Mouse (Mus musculus) kidney, embryonic 16.5 days (tissue): ENCODE results near the gene Ddost. TPM values are rescaled to one million over a fixed set of nuclear protein-coding genes. Genes with fewer than 3 reads are reported as not detected.

Source experiments
- ATAC-seq: fragments of 200-750 bp; cut with Nextera tagmentation; 2 replicates; pipeline ENCODE4 v1.8.0; 2017; ENCODE audit warnings: moderate TSS enrichment; ENCODE audit not compliant: low FRiP score, low TSS enrichment
- H3K27ac ChIP-seq: fragments of 300-500 bp; sonication (generic); 2 replicates; pipeline ENCODE4 v1.5.1; 2014; ENCODE audit warnings: low read length
- H3K27me3 ChIP-seq: fragments of 300-500 bp; sonication (generic); 2 replicates; pipeline ENCODE4 v1.6.1; 2014; ENCODE audit warnings: low read length, control low read depth, mixed read lengths; ENCODE audit not compliant: insufficient read depth
- H3K36me3 ChIP-seq: fragments of 300-500 bp; sonication (generic); 2 replicates; pipeline ENCODE4 v1.6.1; 2014; ENCODE audit warnings: low read length, control low read depth, mixed read lengths; ENCODE audit not compliant: insufficient read depth
- H3K4me1 ChIP-seq: fragments of 300-500 bp; sonication (generic); 2 replicates; pipeline ENCODE4 v1.6.1; 2014; ENCODE audit warnings: low read length, control low read depth, mixed read lengths; ENCODE audit not compliant: insufficient read depth
- H3K4me2 ChIP-seq: fragments of 300-500 bp; sonication (generic); replicated peaks from 2 replicates; pipeline ENCODE4 v1.6.1; 2014; ENCODE audit warnings: low read depth, low read length
- H3K4me3 ChIP-seq: fragments of 300-500 bp; sonication (generic); 2 replicates; pipeline ENCODE4 v1.5.1; 2014; ENCODE audit warnings: mild to moderate bottlenecking, low read length
- H3K9ac ChIP-seq: fragments of 300-500 bp; sonication (generic); replicated peaks from 2 replicates; pipeline ENCODE4 v1.6.1; 2014; ENCODE audit warnings: low read length
- H3K9me3 ChIP-seq: fragments of 300-500 bp; sonication (generic); 2 replicates; pipeline ENCODE4 v1.6.1; 2016; ENCODE audit warnings: low read length, control low read depth
- WGBS: fragments of 180-500 bp; shearing (Covaris S2); extraction: QIAGEN DNeasy Blood & Tissue Kit; methylation state at CpG from one replicate; pipeline ENCODE4 v1.1.7; 2014; 5-methylcytosine and 5-hydroxymethylcytosine counted together
- polyA plus RNA-seq: library from polyadenylated mRNA; unstranded; fragments of >200 nt; fragmentation: Nextera tagmentation; extraction: Ambion mirVana; gene quantifications from 2 replicates; pipeline ENCODE4 v1.2.1, GENCODE M21; 2015

Ddost gene
- 407 and 438 TPM in 2 replicates for polyA plus RNA-seq

DNA sequence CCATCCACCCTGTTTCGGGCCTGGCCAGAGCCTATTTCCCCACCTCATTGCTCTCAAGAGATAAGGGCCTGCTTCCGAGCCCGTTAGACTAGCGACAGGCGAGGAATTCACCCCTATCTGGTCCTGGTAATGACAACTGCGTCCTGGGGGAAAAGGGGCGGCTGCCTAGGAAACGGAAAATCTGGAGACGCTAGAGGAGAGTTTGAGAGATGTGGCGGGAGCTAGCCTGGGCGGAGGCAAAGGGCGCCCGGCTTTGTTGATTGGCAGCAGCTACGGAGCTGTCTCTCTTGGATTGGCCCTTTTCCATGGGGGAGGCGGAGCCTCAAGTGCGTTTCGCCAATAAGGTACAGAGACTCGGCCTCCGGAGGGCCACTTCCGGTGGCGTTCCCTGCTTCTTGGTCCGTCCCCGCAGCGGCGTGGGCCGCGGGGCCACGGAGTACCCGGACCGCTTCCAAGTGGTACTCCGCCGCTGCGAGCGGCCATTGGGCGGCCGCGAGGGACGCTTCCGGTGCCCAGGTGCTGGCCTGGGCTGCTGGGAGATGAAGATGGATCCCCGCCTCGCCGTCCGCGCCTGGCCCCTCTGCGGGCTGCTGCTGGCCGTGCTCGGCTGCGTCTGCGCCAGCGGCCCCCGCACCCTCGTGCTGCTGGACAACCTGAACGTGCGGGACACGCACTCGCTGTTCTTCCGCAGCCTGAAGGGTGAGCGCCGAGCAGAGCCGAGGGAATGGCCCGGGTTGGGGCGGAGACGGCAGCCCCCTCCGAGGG lies at the start of gene Ddost:
Ddost (plus strand) TSS at position 391 of the 765 bp plus-strand sequence.
- ATAC-seq = peak; percentile 99
- Histone ChIP-seq H3K36me3 (peaks cover 16% of the 10 kb centered on the region), H3K4me3 (peak within 1 kb of the TSS; percentile 99), H3K9me3 (no peaks in the 10 kb centered on the region), H3K9ac (peak within 1 kb of the TSS; percentile 99), H3K4me2 (peak within 1 kb of the TSS; percentile 93), H3K27me3 (0 out of 2 replicates have a peak, but pooled peaks cover under 1% of the 10 kb centered on the region), H3K27ac (peak within 1 kb of the TSS; percentile 85), H3K4me1 (peaks cover 18% of the 10 kb centered on the region)
- WGBS = under 1% methylated on average over 64 of the region's 64 CpGs

DNA sequence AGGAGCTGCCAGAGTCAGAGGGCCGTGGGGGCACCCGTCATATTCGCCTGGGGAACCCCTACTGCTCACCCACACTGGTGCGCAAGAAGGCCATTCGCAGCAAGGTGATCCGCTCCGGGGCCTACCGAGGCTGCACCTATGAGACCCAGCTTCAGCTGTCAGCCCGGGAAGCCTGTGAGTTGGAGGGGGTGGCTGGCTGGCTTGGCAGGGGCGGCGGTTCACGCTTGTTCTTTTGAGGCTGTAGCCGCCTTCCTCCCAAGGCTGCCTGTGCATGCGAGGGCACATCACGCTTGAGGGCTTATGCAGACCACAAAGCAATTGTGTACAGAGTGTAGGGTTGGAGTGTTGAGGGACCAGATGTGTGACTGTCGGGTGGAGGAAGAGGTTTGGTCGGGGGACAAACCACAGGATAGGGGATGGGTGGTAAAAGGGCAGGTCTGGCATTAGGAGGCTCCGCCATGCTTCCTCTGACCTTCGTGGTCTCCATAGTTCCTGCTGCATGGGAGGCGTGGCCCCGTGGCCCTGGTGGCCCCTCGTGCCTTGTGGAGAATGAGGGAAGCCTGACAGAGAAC lies 47.3 kb upstream of the Ddost start:
- no peak for ATAC-seq
- 84% methylated on average over 22 of the region's 22 CpGs for WGBS
- no peaks in the 10 kb centered on the region for H3K36me3 ChIP-seq
- no peak overlapping the region for H3K4me2 ChIP-seq
- no peak overlapping the region for H3K9ac ChIP-seq
- H3K27me3 ChIP-seq = peaks cover 5% of the 10 kb centered on the region; the same call in 1 of the 2 replicates
- H3K9me3 ChIP-seq = no peaks in the 10 kb centered on the region
- no peak overlapping the region for H3K4me3 ChIP-seq
- peaks cover 4% of the 10 kb centered on the region for H3K4me1 ChIP-seq
- H3K27ac ChIP-seq = no peak overlapping the region

DNA sequence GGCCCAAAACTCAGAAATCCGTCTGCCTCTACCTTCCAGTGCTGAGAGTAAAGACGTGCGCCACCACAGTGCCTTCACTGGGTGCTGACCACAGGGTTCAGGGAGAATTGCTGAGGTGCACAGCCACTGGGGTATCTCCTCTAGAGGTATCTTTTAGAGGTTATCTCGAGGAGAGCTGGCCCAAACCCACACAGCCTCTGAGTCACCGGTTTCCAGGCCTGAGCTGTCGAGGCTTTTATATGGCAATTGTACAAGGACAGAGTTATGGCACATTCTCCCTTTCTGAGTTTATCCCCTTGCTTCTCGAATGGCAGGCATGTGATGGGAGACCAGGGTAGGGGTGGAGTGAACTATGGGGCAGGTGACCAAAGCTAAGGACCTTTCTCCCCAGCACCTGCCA lies 45.9 kb upstream of the Ddost start:
- no peak overlapping the region for H3K27ac ChIP-seq
- no peak overlapping the region for H3K9ac ChIP-seq
- WGBS = 85% methylated on average over 7 of the region's 7 CpGs
- no peak for ATAC-seq
- no peak overlapping the region for H3K4me3 ChIP-seq
- H3K9me3 ChIP-seq = no peaks in the 10 kb centered on the region
- H3K36me3 ChIP-seq = no peaks in the 10 kb centered on the region
- H3K4me1 ChIP-seq = 0 out of 2 replicates have a peak, but pooled peaks cover 5% of the 10 kb centered on the region
- no peak overlapping the region for H3K4me2 ChIP-seq
- no peaks in the 10 kb centered on the region; the same call in 1 of the 2 replicates for H3K27me3 ChIP-seq

GRCm38 (mm10) chr4:138259482-138259881 lies 45.0 kb upstream of the Ddost start:
- ATAC-seq = no peak
- Histone ChIP-seq H3K4me1 (0 out of 2 replicates have a peak, but pooled peaks cover 5% of the 10 kb centered on the region), H3K9me3 (no peaks in the 10 kb centered on the region), H3K4me3 (no peak overlapping the region), H3K27ac (no peak overlapping the region), H3K36me3 (no peaks in the 10 kb centered on the region), H3K4me2 (no peak overlapping the region), H3K27me3 (no peaks in the 10 kb centered on the region; the same call in 1 of the 2 replicates), H3K9ac (no peak overlapping the region)
- WGBS = 81% methylated on average over 5 of the region's 5 CpGs

GRCm38 (mm10) chr4:138261843-138262681 lies 42.5 kb upstream of the Ddost start:
- Histone ChIP-seq H3K4me3 (peak overlapping the region; percentile 70), H3K27ac (no peak overlapping the region), H3K36me3 (no peaks in the 10 kb centered on the region), H3K9me3 (no peaks in the 10 kb centered on the region), H3K4me1 (0 out of 2 replicates have a peak, but pooled peaks cover 5% of the 10 kb centered on the region), H3K4me2 (peak overlapping the region; percentile 92), H3K9ac (peak overlapping the region; percentile 69), H3K27me3 (no peaks in the 10 kb centered on the region; the same call in 1 of the 2 replicates)
- ATAC-seq = peak; percentile 87
- under 1% methylated on average over 69 of the region's 78 CpGs for WGBS

DNA sequence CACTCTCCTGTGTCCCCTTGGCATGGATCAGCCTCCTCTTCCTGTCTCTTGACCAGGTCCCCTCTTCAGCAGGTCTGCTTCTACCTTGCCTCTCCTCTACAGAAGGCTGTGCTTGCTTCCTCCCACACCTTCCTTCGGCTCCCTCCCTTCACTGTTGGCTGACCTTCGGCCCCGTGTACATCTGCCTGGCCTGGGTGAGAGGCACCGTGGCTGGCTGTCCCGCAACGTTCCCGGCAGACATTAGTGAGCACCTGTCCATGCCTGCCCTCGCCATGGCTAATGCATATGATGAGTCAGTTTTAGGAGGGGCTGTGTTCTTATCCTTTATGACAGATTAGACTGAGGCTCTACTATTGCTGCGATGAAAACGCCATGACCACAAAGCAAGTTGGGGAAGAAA lies 36.7 kb upstream of the Ddost start:
- no peak for ATAC-seq
- Histone ChIP-seq H3K9me3 (no peaks in the 10 kb centered on the region), H3K27me3 (no peaks in the 10 kb centered on the region; the same call in 1 of the 2 replicates), H3K4me1 (0 out of 2 replicates have a peak, but pooled peaks cover 2% of the 10 kb centered on the region), H3K9ac (no peak overlapping the region), H3K4me3 (no peak overlapping the region), H3K4me2 (no peak overlapping the region), H3K27ac (no peak overlapping the region), H3K36me3 (no peaks in the 10 kb centered on the region)
- WGBS = 74% methylated on average over 10 of the region's 10 CpGs

- H3K36me3 ChIP-seq = no peaks in the 10 kb centered on the region
- H3K27ac ChIP-seq = no peak overlapping the region
- no peaks in the 10 kb centered on the region for H3K9me3 ChIP-seq
- no peaks in the 10 kb centered on the region for H3K27me3 ChIP-seq
- H3K9ac ChIP-seq = no peak overlapping the region
- WGBS = 65% methylated on average over 14 of the region's 14 CpGs
- H3K4me1 ChIP-seq = no peaks in the 10 kb centered on the region
- ATAC-seq = peak; percentile 57
- H3K4me2 ChIP-seq = no peak overlapping the region
- H3K4me3 ChIP-seq = no peak overlapping the region
Measured at GRCm38 (mm10) chr4:138272011-138272997, 32.2 kb upstream of the Ddost start.

DNA sequence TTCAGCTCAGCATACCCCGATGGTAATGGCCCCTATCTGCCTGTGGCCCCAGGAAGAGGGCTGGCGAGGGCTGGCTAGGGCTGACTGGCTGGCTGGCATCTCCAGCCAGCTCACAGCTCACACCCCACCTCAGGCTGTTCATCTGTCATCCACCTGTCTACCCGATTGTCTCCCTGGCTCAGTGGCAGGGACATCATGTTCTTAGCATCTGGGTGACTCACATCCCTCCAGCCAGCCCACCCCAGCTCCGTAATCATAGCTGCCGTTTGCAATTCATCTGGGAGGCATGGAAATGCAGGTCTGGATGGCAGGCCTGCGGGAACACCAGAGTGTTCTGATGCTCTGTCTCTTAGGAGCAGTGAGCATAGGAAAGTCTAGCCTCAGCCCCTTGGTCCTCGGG lies 26.2 kb upstream of the Ddost start:
- ATAC-seq = no peak
- Histone ChIP-seq H3K27ac (no peak overlapping the region), H3K4me3 (no peak overlapping the region), H3K4me2 (no peak overlapping the region), H3K4me1 (no peaks in the 10 kb centered on the region), H3K36me3 (no peaks in the 10 kb centered on the region), H3K27me3 (no peaks in the 10 kb centered on the region), H3K9ac (no peak overlapping the region), H3K9me3 (no peaks in the 10 kb centered on the region)
- 60% methylated on average over 7 of the region's 7 CpGs for WGBS

GRCm38 (mm10) chr4:138282834-138283233 lies 21.7 kb upstream of the Ddost start:
- no peak; the same call in 1 of the 2 replicates for ATAC-seq
- H3K4me3 ChIP-seq = no peak overlapping the region
- no peaks in the 10 kb centered on the region for H3K4me1 ChIP-seq
- H3K27ac ChIP-seq = no peak overlapping the region
- H3K4me2 ChIP-seq = no peak overlapping the region
- H3K36me3 ChIP-seq = no peaks in the 10 kb centered on the region
- H3K27me3 ChIP-seq = no peaks in the 10 kb centered on the region
- WGBS = 18% methylated on average over 4 of the region's 4 CpGs
- no peaks in the 10 kb centered on the region for H3K9me3 ChIP-seq
- H3K9ac ChIP-seq = no peak overlapping the region
